Mouse (Mus musculus) heart, adult 8-10 months (tissue): ENCODE results near the gene Slit2. TPM values are rescaled to one million over a fixed set of nuclear protein-coding genes. Genes with fewer than 3 reads are reported as not detected.

Source experiments
- DNase-seq: peaks from one replicate; pipeline ENCODE4 v3.0.0; 2022; ENCODE audit warnings: low spot score
- total RNA-seq, 4 experiments: library from RNA; stranded (reverse); gene quantifications; 2 replicates each; pipeline ENCODE4 v1.2.4; 2022

The Slit2 gene
- total RNA-seq, 4 experiments from 2014 or later = 3.5 to 5.9 (median 4.7) TPM

DNA sequence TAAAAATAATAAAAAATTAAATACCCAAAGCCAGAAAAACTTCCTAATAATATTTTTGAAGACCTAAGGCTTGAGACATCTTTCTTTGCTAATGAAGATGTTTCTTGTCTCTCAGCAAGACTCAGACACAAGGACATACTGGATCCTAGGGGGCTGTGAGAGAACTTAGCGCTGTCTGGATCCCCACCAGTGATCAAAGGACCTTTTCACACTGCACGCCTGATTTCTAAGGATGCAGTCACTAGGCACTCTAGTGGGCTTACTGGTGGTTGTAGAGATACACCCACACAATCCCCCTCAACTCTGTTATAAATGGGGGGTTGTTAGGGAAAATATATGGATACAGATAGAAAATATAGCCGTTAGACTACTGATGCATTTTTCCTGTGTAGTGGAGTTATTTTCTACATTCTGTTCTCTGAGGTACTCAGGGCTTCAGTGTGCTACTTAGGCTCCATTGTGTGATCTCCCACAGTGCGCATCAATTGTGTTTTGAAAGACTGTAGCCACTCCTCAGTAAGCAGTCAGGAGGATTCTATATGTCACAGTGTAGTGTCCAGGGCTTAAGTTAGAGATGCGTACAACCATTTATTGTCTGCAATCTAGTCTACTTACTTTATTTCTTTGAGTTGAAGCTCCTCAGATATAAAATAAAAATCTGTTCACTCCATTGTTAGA, 67.8 kb downstream of the Slit2 start:
- no peak for DNase-seq

- no peak for DNase-seq
Observed at GRCm38 (mm10) chr5:48058612-48059011, 75.7 kb downstream of the Slit2 start.

- no peak for DNase-seq
Observed at GRCm38 (mm10) chr5:48060715-48061114, 77.8 kb downstream of the Slit2 start.

DNA sequence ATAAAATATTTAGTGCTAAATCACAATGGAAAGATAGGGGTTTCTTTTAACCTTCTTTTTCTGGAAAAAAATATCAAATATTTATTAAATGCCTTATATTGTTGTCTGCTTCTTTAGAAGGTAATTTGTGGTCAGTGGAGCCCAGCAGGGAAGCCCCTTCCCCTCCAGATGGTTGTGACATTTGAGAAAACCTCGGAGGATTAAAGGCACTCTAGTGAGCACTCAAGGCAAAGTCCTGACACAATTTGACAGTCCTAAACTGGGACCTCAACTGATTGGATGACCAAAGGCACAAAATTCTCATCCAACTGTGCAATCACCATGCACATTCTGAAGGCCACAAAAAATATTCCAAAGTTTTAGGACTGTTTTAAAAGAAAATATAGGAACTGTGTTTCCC, 95.8 kb downstream of the Slit2 start:
- no peak for DNase-seq

GRCm38 (mm10) chr5:48081223-48081881, 98.4 kb downstream of the Slit2 start:
- no peak for DNase-seq

DNA sequence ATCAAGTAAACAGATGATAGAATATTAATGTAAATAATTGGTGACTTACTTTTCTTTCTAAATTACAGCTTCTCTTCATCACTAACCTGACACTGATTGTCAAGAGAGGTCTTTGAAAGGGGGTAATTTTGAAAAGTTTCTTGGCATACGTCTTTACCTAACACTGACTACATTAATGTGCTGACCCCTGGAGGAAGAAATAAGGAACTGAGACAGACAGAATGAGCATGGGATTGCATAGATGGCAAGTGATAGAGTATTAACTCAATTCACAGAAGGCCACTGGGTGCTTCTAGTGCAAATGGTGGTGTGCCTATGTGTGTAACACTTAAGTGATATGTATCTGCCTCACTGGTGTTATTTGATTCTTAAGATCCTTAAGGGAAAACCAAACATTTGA, 130.5 kb downstream of the Slit2 start:
- DNase-seq = no peak

- DNase-seq = no peak
Observed at GRCm38 (mm10) chr5:48114969-48115537, 132.1 kb downstream of the Slit2 start.

DNA sequence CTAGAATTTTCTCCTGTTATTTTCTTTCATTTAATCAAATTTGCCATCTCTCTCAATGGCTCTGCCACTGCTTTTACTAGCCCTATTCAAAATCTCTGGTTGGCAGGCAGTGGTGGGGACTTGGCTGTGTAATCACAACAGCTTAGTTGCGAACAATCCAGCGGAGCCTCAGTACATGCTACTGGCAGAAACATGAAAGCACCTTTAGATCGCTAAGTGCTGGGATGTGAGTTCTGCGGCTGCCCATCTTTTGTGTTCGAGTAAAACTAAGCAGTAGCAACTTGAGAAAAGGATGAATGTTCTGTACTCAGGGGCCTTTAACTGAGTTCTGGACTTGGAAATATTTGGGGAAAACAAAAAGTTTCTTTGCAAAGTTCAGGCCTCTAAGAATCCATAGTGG, 139.7 kb downstream of the Slit2 start:
- no peak for DNase-seq

DNA sequence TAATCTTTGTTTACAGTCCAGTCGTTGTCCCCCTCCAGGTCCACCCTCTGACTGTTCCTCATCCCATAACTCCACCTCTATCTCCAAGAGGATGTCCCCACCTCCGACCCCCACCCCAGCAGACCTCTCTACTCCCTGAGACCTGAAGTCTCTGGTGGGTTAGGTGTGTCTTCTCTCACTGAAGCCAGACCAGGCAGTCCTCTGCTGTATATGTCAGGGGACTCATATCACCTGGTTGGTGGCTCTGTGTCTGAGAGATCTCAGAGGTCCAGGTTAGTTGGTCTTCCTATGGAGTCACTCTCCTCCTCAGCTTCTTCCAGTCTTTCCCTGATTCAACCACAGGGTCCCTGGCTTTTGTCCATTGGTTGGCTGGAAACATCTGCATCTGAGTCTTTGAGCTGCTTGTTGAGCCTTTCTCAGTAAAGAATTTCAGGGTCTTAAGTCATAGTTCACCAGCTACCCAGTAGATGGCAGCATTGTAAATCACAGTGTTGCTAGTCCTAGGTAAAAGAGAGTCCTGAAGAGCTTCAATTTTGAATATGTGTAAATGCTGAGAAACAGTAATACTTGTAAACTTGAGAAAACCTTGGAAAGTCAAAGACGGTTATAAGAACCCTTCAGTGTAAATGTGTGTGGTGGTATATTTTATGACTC, 143.0 kb downstream of the Slit2 start:
- DNase-seq = peak; percentile 4

DNA sequence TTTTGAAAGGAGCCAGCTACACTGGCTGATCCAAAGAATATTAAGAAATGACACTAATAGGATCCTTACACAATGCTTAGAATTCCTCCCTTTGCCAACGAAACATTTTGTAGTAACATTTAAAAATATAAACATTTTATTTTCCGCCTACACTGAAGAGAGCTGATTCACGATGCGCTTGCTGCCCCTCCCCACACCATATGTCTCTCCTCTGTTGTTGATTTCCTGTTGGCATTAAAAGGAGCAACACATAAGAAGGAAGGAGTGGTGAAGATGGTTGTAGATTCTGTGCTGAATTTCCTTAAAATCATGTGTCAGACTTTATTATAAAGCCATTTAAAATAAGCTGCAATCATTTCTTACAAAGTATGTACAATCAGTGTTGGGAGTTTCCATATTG, 147.0 kb downstream of the Slit2 start:
- DNase-seq = no peak

GRCm38 (mm10) chr5:48136571-48136970, 153.6 kb downstream of the Slit2 start:
- DNase-seq = no peak

DNA sequence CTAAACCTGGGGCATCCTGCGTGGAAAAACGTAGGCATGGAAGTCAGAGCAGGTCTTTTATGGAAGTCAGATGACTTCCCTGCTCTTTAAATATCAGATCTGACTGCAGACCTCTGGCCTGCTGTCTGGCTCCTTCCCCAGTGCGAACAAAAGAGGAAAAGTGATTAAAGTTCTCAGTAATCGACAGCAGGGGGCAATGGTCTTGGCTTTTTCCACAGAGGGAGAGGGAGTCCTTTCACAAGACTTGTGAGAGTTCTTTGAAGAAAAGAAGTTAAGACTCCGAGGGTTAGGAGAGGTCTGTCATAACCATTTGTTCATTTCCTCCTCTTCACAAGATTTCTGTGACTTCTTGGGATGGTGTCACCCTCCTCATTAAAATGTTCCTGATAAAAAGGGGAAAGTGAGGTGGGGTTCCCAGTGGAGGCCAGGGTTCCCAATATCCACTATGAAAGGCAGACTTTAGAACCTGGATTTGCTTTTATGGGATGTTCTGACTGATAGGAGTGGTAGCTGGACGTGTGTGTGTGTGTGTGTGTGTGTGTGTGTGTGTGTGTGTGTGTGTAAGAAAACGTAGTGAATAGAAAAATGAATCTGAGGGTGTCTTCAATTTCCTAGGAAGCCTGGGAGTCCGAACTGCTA, 156.0 kb downstream of the Slit2 start:
- DNase-seq = no peak

DNA sequence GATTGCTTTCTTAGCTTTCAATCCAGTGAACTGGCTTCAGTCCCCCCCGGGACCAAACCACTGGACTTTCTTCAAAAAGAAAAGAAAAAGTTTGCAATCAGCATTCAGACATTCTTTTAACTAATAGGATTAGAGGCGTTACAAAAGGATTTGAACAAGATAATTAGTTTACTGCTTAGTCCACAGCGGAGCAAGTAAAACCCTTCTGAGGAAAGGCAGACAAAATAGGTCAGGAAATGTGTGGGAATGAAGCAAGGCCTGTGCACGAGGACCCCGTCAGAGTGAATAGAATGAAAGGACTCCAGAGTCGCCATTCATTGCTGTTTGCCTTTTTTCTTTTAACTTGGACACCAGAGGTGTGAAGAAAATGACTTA, 156.5 kb downstream of the Slit2 start:
- DNase-seq = no peak

DNA sequence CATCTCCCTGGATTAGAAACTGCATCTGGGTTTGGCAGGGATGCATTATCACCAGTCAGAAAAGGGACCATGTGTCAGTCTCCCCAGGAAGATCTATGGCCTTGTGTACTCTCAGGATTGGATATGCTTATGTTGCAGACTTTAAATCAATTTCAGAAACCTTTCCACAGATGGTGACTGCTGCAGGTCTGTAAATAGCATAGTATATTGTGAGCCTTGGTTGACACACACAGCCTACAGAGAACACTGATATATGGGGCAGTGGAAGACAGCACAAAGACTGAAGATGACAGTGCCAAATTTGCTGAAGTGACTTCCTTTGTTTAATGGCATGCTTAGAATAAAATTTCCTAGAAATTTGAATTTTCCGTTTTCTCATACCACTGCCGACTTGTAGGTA, 163.1 kb downstream of the Slit2 start:
- no peak for DNase-seq

GRCm38 (mm10) chr5:48160829-48161228, 177.9 kb downstream of the Slit2 start:
- DNase-seq = no peak

- no peak for DNase-seq
Observed at GRCm38 (mm10) chr5:48181646-48182302, 198.8 kb downstream of the Slit2 start.

- no peak for DNase-seq
Observed at GRCm38 (mm10) chr5:48184358-48184757, 201.4 kb downstream of the Slit2 start.

- no peak for DNase-seq
Observed at GRCm38 (mm10) chr5:48187819-48188218, 204.9 kb downstream of the Slit2 start.

- no peak for DNase-seq
Observed at GRCm38 (mm10) chr5:48199380-48199779, 216.4 kb downstream of the Slit2 start.

- no peak for DNase-seq
Observed at GRCm38 (mm10) chr5:48215248-48215647, 232.3 kb downstream of the Slit2 start.

GRCm38 (mm10) chr5:48219624-48220155, 236.8 kb downstream of the Slit2 start:
- no peak for DNase-seq
